Mouse (Mus musculus): Measurements from ENCODE around the gene Cdh23.

The Cdh23 gene

DNA sequence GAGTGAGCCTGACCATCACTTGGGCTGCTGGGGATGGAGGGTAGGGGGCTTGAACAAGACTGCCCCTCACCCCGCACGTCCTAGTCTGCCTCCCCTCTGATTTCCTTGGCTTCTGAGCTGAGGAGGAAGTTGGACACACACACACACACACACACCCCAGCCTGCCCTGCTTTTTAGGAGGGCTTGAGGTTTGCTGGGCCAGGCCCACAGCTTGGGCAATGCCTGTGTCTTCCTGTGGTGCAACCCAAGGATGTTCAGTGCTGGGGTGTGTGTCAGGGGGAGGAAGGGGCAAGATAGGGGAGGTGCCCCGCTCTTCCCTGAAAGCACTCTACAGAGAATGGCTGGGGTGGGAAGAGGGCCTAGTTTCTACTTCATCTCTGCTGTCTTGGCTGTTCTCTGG lies 352.2 kb downstream of the Cdh23 start:
- no peak for DNase-seq (ENCODE audit: low spot score)

DNA sequence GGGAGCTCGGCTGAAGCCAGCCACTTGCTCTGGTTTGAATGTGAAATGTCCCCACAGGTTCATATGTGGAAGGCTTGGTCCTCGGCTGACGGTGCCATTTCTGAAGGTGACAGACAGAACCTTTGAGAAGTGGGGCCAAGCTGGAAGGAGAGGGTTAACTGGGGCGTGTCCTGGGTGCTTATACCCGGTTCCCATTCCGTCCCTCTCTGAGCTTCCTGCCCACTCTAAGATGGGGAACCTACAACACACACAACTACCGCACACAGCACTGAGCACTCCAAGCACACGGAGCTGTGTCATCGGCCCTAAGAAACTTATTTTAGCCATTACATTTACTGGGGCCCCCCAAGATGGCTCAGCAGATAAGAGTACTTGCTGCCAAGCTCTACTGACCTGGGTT lies 354.8 kb downstream of the Cdh23 start:
- no peak for DNase-seq (ENCODE audit: low spot score)

DNA sequence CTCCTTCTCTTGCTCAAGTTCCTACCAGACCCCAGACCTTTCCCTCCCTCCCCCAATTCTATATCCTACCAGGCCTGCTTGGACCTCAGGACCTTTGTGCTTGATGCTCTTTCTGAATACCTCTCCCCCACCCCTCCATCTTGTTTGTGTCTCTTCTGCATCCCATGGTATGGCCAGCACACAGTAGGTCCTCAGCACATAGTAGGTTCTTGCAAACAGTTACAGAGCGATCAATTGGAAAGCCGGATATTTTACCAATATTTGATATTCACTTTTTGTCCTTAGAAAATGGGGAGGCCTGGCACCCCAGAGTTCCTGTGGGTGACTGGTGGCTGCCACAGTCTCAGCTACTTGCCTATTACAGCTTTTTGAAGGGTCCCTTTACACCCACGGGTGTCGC lies 361.3 kb downstream of the Cdh23 start:
- DNase-seq (ENCODE audit: low spot score) = no peak

- DNase-seq (ENCODE audit: low spot score) = no peak
Observed at GRCm38 (mm10) chr10:60334583-60334982, 361.7 kb downstream of the Cdh23 start.

DNA sequence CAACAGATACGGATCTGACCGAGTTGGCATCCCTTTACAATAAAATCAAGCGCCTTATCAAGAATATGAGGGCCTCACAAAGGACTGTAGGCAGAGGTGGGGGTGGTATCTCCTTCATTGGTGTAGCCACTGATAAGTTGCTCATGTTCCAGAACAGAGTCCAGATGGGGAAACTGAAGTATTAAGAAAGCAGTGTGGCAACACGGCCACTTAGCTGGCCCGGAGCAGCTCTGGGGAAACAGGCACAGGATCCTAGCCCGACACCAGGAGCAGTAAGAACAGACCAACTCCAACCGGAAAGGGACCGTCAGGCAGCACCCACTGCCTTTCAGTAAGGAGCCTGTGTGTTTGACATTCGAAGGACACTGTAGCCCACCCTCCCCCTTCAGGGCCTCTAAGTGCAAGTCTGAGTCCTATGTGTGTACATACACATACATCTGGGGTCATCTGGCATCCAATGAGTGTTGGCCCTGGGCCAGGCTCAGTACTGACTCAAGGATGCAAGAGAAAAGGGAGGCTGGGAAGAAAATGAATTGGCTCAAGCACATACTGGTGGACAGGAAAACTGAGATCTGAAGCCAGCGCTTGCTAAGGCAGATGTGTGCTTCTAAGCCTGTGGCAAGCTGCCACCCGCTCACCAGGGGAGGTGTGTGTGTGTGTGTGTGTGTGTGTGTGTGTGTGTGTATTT lies 367.2 kb downstream of the Cdh23 start:
- peak; percentile 51 for DNase-seq (ENCODE audit: low spot score)

GRCm38 (mm10) chr10:60316166-60316565 lies 380.1 kb downstream of the Cdh23 start:
- DNase-seq (ENCODE audit: low spot score) = no peak

- no peak for DNase-seq (ENCODE audit: low spot score)
Observed at GRCm38 (mm10) chr10:60313606-60314005, 382.7 kb downstream of the Cdh23 start.

- no peak for DNase-seq (ENCODE audit: low spot score)
Observed at GRCm38 (mm10) chr10:60310629-60311028, 385.7 kb downstream of the Cdh23 start.

DNA sequence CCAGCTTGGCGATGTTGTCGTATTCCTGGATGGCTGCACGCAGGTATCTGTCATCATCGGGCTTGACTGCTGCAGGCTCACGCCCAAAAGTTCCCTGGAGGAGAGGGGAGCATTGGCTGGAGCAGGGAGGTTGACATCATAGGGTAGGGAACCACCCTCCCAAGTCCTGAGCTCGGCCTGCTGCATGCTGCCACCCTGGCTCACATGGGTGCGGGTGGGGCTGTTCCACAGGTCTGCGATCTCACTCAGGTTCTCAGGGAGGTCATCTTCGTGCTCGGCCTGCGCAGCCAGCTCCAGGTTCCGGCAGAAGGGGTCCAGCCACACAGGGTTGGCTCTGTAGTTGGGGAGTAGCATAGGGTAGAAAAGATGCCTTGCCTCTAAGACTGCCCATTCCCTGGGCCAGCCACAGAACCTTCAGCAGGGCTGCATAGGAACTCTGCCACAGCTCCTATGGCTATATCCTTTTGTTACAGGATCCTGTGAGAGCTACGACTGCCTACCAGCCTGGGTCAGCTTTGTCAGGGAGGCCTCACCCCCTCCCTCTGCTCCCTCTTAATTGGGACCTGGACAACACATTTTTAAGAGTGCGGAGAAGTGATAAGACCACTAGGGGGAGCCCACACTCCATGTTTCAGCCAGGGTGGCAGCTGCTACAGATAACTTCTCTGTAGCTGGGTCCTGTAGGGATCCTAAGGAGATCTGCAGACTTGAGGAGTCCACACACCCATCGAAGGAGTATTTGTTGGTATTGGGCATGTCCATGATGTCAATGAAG lies 391.2 kb downstream of the Cdh23 start:
- DNase-seq (ENCODE audit: low spot score) = peak; percentile 88

DNA sequence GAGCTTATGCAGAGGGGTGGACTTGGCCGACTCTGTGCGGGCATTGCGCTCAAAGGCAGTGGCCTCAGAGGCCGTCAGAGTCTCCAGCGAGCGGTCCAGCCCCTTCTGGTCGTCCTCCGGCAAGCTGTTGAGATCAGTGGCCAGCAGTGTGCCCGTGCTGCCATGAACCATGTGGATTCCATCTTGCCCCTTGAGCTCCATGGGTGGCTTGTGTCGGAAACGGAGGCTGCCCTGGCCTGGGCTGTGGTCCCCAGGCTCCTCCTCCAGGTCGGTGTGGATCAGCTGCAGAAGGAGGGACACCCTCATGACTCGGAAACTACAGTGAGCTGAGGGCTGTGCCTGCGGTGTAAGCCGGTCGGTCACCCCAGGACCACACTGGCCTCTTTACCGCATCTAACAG lies 392.9 kb downstream of the Cdh23 start:
- no peak for DNase-seq (ENCODE audit: low spot score)

DNA sequence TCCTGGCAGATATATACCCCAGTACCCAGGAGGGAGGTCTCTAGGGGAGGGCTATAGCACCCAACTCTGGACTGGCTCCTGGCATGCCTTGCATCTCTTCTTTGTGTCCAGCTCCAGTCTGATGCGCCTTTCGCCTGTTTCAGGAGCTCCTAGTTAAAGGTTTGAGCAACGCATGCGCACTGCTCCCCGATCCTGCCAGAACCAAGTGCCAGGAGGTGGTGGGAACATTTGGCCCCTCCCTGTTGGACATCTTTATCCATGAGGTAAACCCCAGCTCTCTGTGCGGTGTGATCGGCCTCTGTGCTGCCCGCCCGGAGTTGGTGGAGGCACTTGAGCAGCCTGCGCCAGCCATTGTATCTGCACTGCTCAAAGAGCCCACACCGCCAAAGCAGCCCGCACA lies 396.7 kb downstream of the Cdh23 start:
- no peak for DNase-seq (ENCODE audit: low spot score)

DNA sequence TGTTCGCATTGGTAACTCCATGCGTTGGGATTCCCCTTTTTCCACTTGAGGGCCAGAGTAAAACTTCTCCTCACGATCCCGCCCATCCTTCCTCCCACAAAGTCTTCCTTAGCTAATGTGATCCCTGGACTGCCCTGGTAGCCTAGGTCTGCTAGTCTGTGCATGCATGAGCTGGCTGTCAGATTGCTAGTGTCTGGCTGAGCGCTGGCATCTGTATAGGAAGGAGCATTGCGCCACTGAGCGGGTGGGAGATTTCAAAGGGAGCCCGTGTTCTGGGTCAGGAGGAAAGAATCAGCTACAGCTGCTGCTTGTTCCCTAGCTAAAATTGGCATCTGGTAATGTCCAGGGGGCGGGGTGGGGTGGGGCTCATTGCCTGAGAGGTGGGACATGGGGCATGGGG lies 400.3 kb downstream of the Cdh23 start:
- peak; percentile 19 for DNase-seq (ENCODE audit: low spot score)

GRCm38 (mm10) chr10:60295356-60295755 lies 400.9 kb downstream of the Cdh23 start:
- no peak for DNase-seq (ENCODE audit: low spot score)

DNA sequence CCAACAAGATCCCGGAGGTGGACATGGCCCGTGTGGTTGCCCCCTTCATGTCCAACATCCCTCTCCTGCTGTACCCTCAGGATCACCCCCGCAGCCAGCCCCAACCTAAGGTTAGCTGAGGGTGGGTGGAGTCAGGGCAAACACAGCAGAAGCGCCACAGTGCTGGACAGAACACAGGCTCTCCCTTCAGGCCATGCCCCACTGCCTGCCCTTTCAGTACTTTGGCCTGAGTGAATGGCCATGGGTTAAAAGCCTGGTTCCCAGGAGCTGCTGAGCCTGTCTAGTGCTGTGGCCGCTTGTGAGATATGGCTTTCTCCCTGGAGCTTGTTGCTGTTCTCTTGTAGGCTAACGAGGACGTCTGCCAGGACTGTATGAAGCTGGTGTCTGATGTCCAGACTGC lies 401.7 kb downstream of the Cdh23 start:
- DNase-seq (ENCODE audit: low spot score) = peak; percentile 9

DNA sequence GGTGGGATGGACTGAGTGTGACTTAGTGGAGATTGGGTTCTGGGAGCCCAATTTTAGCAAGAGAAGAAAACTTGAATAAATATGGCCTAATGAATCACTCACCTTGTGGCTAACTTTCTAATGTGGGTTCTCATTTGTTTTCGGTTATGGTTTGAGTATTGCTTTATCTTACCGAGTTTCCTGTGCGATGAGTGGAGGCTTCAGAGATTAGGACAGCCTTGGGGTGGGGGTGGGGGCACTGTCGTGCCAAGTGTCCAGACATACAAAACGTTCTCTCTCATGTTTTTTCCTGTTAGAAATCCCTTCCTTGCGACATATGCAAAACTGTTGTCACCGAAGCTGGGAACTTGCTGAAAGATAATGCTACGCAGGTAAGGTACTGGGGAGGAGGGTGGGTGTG lies 404.1 kb downstream of the Cdh23 start:
- no peak for DNase-seq (ENCODE audit: low spot score)

DNA sequence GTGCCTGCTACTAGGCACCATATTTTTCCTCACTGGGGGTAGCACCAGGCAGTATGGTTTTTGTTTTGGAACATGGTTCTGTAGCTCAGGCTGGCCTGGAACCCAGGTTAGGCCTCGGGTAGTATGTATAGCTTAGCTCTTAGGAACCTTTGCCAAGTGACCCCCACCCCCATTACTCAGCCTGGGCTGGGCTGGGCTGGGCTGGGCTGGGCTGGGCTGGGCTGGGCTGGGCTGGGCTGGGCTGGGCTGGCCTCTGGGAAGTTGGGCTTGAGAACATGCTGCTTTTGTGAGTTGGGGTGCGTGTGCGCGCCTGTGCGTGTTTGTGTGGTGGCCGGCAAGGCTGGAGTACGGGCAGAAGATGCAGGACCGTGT lies 405.6 kb downstream of the Cdh23 start:
- DNase-seq (ENCODE audit: low spot score) = peak; percentile 14

GRCm38 (mm10) chr10:60290026-60290738 lies 406.1 kb downstream of the Cdh23 start:
- DNase-seq (ENCODE audit: low spot score) = no peak

GRCm38 (mm10) chr10:60289216-60289615 lies 407.1 kb downstream of the Cdh23 start:
- DNase-seq (ENCODE audit: low spot score) = no peak

GRCm38 (mm10) chr10:60287726-60288125 lies 408.6 kb downstream of the Cdh23 start:
- DNase-seq (ENCODE audit: low spot score) = no peak

DNA sequence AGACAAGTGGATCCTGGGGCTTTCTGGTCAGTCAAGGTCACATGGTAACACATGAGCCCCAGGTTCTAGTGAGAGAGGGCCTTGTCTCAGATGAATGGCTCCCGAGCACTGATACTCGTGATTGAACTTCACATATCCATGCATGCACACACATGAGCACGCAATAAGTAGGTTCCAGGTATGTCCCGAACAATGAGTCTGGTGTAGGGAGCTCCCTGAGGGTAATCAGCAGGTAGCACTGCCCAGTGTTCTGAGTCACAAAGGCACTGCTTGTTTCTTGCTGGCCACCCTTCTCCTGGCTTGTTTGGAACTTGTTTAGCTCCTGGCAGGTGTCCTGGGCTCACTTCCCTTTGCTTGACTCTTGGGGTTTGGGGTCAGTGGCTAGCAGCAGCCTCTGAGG lies 409.1 kb downstream of the Cdh23 start:
- DNase-seq (ENCODE audit: low spot score) = no peak

GRCm38 (mm10) chr10:60286546-60286945 lies 409.7 kb downstream of the Cdh23 start:
- DNase-seq (ENCODE audit: low spot score) = no peak

- DNase-seq (ENCODE audit: low spot score) = peak; percentile 30
Observed at GRCm38 (mm10) chr10:60285676-60286372, 410.5 kb downstream of the Cdh23 start.

GRCm38 (mm10) chr10:60285183-60285582 lies 411.1 kb downstream of the Cdh23 start:
- DNase-seq (ENCODE audit: low spot score) = no peak
